Mouse (Mus musculus): ENCODE measurements at regions not wholly inside any gene's neighbourhood (a gene's known extent, or its start where the extent isn't known, plus 50 kb on each side); places are given as distances from the start of the nearest gene placed in this dataset.

DNA sequence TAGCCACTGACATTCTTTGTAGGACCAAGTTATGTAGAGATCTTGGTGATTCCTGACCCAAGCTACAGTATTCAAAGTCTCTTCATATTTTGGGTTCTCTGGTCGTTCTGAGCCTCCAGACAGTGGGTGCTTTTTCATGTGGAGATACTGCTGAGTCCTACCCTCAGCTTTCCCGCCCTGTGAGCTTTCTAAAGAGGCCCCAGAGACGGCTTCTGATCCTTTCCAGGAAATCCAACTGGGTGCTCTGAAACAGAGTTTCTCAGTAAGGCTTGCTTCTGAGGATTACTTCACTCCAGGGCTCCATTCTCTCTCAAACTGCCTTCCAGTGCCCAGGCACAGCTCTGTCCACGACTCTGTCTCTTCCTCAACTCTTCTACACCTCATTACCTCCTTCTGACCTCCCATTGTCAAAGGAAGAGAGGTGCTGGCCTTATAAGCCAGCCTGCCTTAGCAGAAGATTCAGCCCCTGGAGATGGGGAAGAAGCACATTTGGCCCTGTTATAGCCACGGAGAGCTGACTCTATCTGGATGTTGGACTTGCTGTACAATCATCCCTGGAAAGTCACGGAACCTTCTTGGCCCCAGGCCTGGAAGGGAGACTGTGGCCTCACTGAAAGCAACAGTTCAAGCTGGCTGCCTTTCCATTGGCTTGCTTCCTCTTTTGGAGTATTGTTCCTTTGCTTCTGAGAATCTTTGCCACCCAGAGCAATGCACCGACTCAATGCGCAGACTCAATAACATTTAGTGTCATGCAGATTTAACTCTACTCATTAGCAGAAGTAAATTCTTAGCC, 1306.9 kb upstream of the A1bg start:
- no peak overlapping the region for H3K9ac ChIP-seq (ENCODE audit: low read length)
- DNase-seq (ENCODE audit: low spot score) (no peak), ATAC-seq (ENCODE audit: insufficient number of reproducible peaks, low FRiP score, low TSS enrichment, low read depth) (no peak)
- H3K27me3 ChIP-seq (ENCODE audit: control insufficient read depth, insufficient read depth, low read length): no peaks in the 10 kb centered on the region
- H3K4me2 ChIP-seq (ENCODE audit: low read depth, severe bottlenecking): no peak overlapping the region
- H3K4me1 ChIP-seq (ENCODE audit: control insufficient read depth, insufficient read depth, low read length): no peaks in the 10 kb centered on the region
- no peak overlapping the region for H3K4me3 ChIP-seq (ENCODE audit: low read depth, low read length)
- H3K9me3 ChIP-seq (ENCODE audit: control insufficient read depth, low read length): no peaks in the 10 kb centered on the region
- no peaks in the 10 kb centered on the region for H3K36me3 ChIP-seq (ENCODE audit: control insufficient read depth, insufficient read depth, low read length)
- H3K27ac ChIP-seq (replicated peaks; ENCODE audit: low read depth, low read length): no peak overlapping the region
- 83% methylated on average over 8 of the region's 8 CpGs for WGBS

DNA sequence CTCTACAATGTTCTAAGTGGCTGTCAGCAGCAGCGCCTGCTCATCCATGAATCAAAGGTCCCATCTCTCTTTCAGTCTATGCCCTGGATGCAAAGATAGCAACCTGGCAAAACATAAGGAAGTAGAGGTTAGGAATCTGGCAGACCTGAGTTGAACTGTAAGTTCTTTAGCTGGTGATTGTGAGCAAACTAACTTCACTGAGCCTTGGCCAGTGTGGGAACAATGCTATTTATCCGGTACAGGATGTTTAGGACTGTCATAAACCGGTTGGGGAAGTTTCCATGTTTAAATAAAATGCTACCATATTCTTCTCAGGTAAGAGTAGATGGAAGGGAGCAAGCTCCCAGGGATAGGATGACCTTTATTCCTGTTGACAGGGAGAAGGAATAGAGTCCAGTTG, 1306.2 kb upstream of the A1bg start:
- H3K4me3 ChIP-seq (ENCODE audit: low read depth, low read length): no peak overlapping the region
- no peak overlapping the region for H3K4me2 ChIP-seq (ENCODE audit: low read depth, severe bottlenecking)
- no peak for ATAC-seq (ENCODE audit: insufficient number of reproducible peaks, low FRiP score, low TSS enrichment, low read depth)
- H3K27me3 ChIP-seq (ENCODE audit: control insufficient read depth, insufficient read depth, low read length): no peaks in the 10 kb centered on the region
- no peaks in the 10 kb centered on the region for H3K4me1 ChIP-seq (ENCODE audit: control insufficient read depth, insufficient read depth, low read length)
- 88% methylated on average over 3 of the region's 3 CpGs for WGBS
- H3K27ac ChIP-seq (replicated peaks; ENCODE audit: low read depth, low read length): no peak overlapping the region
- H3K9ac ChIP-seq (ENCODE audit: low read length): no peak overlapping the region
- H3K36me3 ChIP-seq (ENCODE audit: control insufficient read depth, insufficient read depth, low read length): no peaks in the 10 kb centered on the region
- no peak for DNase-seq (ENCODE audit: low spot score)
- H3K9me3 ChIP-seq (ENCODE audit: control insufficient read depth, low read length): no peaks in the 10 kb centered on the region

DNA sequence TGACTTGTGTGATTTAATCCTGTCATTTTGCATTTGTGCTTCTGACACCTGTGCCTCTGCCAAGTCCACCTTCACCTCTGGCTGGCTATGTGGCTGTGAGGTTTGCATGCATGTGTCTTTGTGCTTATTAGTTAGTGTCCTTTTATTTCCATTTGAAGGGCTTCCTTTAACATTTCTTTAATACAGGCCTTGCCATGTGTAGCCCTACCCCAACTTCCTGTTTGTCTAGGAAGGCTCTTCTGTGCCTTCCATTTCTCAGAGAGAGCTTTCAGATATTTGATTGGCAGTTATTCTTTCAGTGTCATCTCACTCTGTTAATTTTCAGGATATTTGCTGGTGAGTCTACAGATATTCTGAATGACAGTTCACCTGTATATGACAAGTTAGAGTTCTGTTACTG, 1302.0 kb upstream of the A1bg start:
- Histone ChIP-seq H3K4me2 (ENCODE audit: low read depth, severe bottlenecking) (no peak overlapping the region), H3K36me3 (ENCODE audit: control insufficient read depth, insufficient read depth, low read length) (no peaks in the 10 kb centered on the region), H3K9ac (ENCODE audit: low read length) (no peak overlapping the region), H3K9me3 (ENCODE audit: control insufficient read depth, low read length) (no peaks in the 10 kb centered on the region), H3K27me3 (ENCODE audit: control insufficient read depth, insufficient read depth, low read length) (no peaks in the 10 kb centered on the region), H3K27ac (replicated peaks; ENCODE audit: low read depth, low read length) (no peak overlapping the region), H3K4me1 (ENCODE audit: control insufficient read depth, insufficient read depth, low read length) (no peaks in the 10 kb centered on the region), H3K4me3 (ENCODE audit: low read depth, low read length) (no peak overlapping the region)
- ATAC-seq (ENCODE audit: insufficient number of reproducible peaks, low FRiP score, low TSS enrichment, low read depth) (no peak), DNase-seq (ENCODE audit: low spot score) (no peak)

DNA sequence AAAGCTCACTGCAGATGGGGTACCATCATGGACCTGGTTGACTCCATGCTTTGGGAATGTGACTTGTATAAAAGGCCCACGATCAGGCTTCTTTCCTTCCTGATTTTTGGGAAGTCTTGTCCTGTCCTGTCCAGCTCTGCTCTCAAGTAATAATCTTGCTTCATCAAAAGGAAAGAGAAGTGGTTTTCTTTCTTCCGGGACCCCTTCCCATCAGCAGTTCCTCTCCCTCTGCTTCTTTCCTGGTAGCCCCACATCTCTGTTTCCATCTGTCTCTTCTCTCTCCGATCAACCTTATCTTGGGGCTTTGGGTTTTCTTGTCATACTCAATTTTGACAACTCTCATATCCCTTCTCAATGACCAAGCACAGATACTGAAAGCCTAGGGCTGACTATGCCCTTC, 1301.4 kb upstream of the A1bg start:
- no peaks in the 10 kb centered on the region for H3K36me3 ChIP-seq (ENCODE audit: control insufficient read depth, insufficient read depth, low read length)
- no peaks in the 10 kb centered on the region for H3K9me3 ChIP-seq (ENCODE audit: control insufficient read depth, low read length)
- no peaks in the 10 kb centered on the region for H3K27me3 ChIP-seq (ENCODE audit: control insufficient read depth, insufficient read depth, low read length)
- no peak overlapping the region for H3K4me3 ChIP-seq (ENCODE audit: low read depth, low read length)
- WGBS: 86% methylated on average over 3 of the region's 3 CpGs
- no peak for DNase-seq (ENCODE audit: low spot score)
- H3K27ac ChIP-seq (replicated peaks; ENCODE audit: low read depth, low read length): no peak overlapping the region
- H3K4me1 ChIP-seq (ENCODE audit: control insufficient read depth, insufficient read depth, low read length): no peaks in the 10 kb centered on the region
- no peak overlapping the region for H3K4me2 ChIP-seq (ENCODE audit: low read depth, severe bottlenecking)
- ATAC-seq (ENCODE audit: insufficient number of reproducible peaks, low FRiP score, low TSS enrichment, low read depth): no peak
- H3K9ac ChIP-seq (ENCODE audit: low read length): no peak overlapping the region

DNA sequence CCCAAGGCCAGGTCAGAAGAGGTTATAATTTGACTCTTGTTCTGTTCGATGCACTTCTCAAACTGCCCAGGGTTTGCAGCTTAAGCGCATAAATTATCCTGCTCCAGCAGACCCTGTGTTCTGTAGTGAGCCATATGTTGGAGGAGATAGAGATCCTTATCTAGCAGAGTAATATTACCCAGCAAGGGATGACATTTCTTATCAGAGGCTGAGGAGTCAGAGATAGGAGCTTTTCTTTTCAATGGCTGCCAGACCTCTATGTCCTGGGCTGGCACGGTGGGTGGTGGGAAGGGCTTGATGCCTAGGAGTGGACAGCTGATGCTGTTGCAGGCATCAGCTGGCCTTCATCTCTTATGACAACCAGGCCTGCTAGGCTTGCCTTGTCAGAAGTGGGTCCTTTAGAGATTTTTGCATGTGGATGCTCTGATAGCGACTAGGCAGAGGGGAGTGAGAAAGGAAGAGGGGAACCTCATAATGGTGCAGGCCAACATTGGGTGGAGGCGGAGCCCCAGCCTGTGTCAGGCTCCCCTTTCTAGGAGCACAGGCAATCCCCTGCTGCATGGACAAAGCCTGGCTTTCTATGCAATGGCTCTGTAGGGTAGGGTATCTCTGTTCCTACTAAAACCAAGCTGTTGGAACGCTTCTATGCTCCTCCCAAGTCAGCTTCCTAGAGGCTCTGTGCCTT, 1300.5 kb upstream of the A1bg start:
- H3K4me3 ChIP-seq (ENCODE audit: low read depth, low read length): no peak overlapping the region
- no peaks in the 10 kb centered on the region for H3K27me3 ChIP-seq (ENCODE audit: control insufficient read depth, insufficient read depth, low read length)
- no peaks in the 10 kb centered on the region for H3K4me1 ChIP-seq (ENCODE audit: control insufficient read depth, insufficient read depth, low read length)
- no peaks in the 10 kb centered on the region for H3K36me3 ChIP-seq (ENCODE audit: control insufficient read depth, insufficient read depth, low read length)
- no peak overlapping the region for H3K9ac ChIP-seq (ENCODE audit: low read length)
- H3K9me3 ChIP-seq (ENCODE audit: control insufficient read depth, low read length): no peaks in the 10 kb centered on the region
- no peak for ATAC-seq (ENCODE audit: insufficient number of reproducible peaks, low FRiP score, low TSS enrichment, low read depth)
- no peak for DNase-seq (ENCODE audit: low spot score)
- no peak overlapping the region for H3K27ac ChIP-seq (replicated peaks; ENCODE audit: low read depth, low read length)
- H3K4me2 ChIP-seq (ENCODE audit: low read depth, severe bottlenecking): no peak overlapping the region
- 78% methylated on average over 6 of the region's 6 CpGs for whole genome bisulfite sequencing

DNA sequence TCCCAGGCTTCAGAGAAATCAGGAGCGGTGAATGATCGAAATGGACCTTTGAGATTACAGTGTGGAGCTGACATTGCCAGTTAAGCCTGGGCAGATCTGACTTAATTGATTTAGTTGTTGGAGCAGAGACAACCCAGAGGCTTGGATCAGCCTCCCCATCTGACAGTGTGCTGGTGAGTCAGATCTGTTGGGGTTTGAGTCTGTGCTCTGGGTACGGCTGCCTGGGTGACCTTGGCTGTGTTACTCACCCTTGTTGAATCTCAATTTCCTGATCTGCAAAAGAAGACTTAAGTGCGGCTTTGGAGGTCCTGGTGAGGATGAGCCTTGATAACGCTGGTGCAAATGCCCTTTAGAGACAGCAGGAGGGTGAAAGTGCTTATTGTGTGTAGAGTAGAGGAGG, 1299.9 kb upstream of the A1bg start:
- DNase-seq (ENCODE audit: low spot score) (no peak), ATAC-seq (ENCODE audit: insufficient number of reproducible peaks, low FRiP score, low TSS enrichment, low read depth) (no peak)
- Histone ChIP-seq H3K9ac (ENCODE audit: low read length) (no peak overlapping the region), H3K9me3 (ENCODE audit: control insufficient read depth, low read length) (no peaks in the 10 kb centered on the region), H3K4me1 (ENCODE audit: control insufficient read depth, insufficient read depth, low read length) (no peaks in the 10 kb centered on the region), H3K27ac (replicated peaks; ENCODE audit: low read depth, low read length) (no peak overlapping the region), H3K4me2 (ENCODE audit: low read depth, severe bottlenecking) (no peak overlapping the region), H3K27me3 (ENCODE audit: control insufficient read depth, insufficient read depth, low read length) (no peaks in the 10 kb centered on the region), H3K4me3 (ENCODE audit: low read depth, low read length) (no peak overlapping the region), H3K36me3 (ENCODE audit: control insufficient read depth, insufficient read depth, low read length) (no peaks in the 10 kb centered on the region)
- WGBS: 82% methylated on average over 5 of the region's 5 CpGs

DNA sequence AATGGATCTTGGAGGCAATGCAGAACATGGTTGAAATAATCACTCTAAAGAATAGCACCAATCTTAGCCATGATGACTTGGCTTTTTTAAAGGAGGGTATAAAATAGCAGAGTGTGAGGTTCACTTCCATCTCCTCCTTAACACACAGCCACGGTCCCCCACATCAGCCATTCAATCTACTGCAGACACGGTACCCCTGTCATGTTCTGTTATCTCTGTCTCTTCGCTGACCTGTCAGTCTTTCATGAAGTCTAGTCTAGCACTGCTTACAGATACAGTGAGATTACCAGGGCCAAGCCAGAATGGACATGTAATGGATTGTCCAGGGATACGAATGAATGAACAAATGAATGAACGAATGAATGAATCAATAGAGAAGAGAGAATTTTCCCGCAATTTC, 1299.4 kb upstream of the A1bg start:
- ATAC-seq (ENCODE audit: insufficient number of reproducible peaks, low FRiP score, low TSS enrichment, low read depth) (no peak), DNase-seq (ENCODE audit: low spot score) (no peak)
- H3K27ac ChIP-seq (replicated peaks; ENCODE audit: low read depth, low read length): no peak overlapping the region
- H3K4me3 ChIP-seq (ENCODE audit: low read depth, low read length): no peak overlapping the region
- no peak overlapping the region for H3K4me2 ChIP-seq (ENCODE audit: low read depth, severe bottlenecking)
- H3K9ac ChIP-seq (ENCODE audit: low read length): no peak overlapping the region
- H3K36me3 ChIP-seq (ENCODE audit: control insufficient read depth, insufficient read depth, low read length): no peaks in the 10 kb centered on the region
- 93% methylated on average over 6 of the region's 6 CpGs for WGBS
- H3K4me1 ChIP-seq (ENCODE audit: control insufficient read depth, insufficient read depth, low read length): no peaks in the 10 kb centered on the region
- no peaks in the 10 kb centered on the region for H3K9me3 ChIP-seq (ENCODE audit: control insufficient read depth, low read length)
- no peaks in the 10 kb centered on the region for H3K27me3 ChIP-seq (ENCODE audit: control insufficient read depth, insufficient read depth, low read length)

DNA sequence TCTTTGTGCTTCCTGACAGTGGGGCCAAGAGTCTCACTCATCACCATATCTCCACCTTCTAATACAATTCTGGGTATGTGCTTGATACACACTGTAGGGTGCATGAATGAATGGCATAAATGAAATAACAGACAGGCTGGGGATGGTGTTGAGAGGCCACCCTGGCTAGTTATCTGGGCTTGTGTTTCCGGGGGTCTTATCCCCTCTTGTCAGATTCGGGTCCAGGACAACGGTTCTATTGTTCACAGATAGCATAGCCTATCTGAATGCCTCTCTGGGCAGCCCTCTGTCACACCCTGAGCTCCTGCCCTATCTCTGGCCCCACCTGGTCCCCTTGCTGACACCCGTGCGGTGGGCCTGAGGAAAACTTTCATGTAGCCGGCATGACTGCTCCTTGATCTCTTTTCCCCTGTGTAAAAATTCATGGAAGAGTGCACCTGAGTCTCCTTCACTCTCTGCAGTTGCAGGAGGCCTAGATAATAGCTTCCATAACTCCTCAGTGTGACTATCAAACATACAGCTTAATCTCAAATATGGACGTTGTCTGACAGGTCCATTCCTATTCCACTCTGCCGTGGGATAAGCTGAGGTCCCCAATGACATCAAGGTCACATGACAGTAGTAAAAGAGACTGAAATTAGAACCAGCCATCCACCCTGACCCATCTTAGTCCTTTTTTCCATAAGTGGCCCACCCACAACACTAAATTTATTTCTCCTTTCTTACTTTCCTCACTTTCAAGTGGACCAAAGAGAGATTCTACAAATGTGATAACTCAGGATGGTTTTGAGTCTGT, 1298.4 kb upstream of the A1bg start:
- no peaks in the 10 kb centered on the region for H3K27me3 ChIP-seq (ENCODE audit: control insufficient read depth, insufficient read depth, low read length)
- DNase-seq (ENCODE audit: low spot score): no peak
- no peaks in the 10 kb centered on the region for H3K9me3 ChIP-seq (ENCODE audit: control insufficient read depth, low read length)
- H3K9ac ChIP-seq (ENCODE audit: low read length): no peak overlapping the region
- H3K36me3 ChIP-seq (ENCODE audit: control insufficient read depth, insufficient read depth, low read length): no peaks in the 10 kb centered on the region
- no peak overlapping the region for H3K27ac ChIP-seq (replicated peaks; ENCODE audit: low read depth, low read length)
- H3K4me1 ChIP-seq (ENCODE audit: control insufficient read depth, insufficient read depth, low read length): no peaks in the 10 kb centered on the region
- H3K4me3 ChIP-seq (ENCODE audit: low read depth, low read length): no peak overlapping the region
- no peak for ATAC-seq (ENCODE audit: insufficient number of reproducible peaks, low FRiP score, low TSS enrichment, low read depth)
- 80% methylated on average over 8 of the region's 8 CpGs for WGBS
- H3K4me2 ChIP-seq (ENCODE audit: low read depth, severe bottlenecking): no peak overlapping the region
